Mouse (Mus musculus): Measurements from ENCODE around the gene Git1. TPM values are rescaled to one million over a fixed set of nuclear protein-coding genes. Genes with fewer than 3 reads are reported as not detected.

Gene Git1
- polyA plus RNA-seq, 1 experiment: 4.5 TPM

- Histone ChIP-seq H3K4me1 (ENCODE audit: control insufficient read depth) (peaks cover 22% of the 10 kb centered on the region), H3K27me3 (ENCODE audit: control insufficient read depth) (no peaks in the 10 kb centered on the region; the same call in 1 of the 2 replicates), H3K36me3 (ENCODE audit: control insufficient read depth) (peaks cover 74% of the 10 kb centered on the region), H3K4me3 (replicated peaks) (no peak overlapping the region), H3K9me3 (ENCODE audit: control insufficient read depth, low read length) (no peaks in the 10 kb centered on the region)
- TF ChIP-seq TAL1 (IDR thresholded peaks at IDR 0.05; ENCODE audit: low read length) (no peak), GATA1 (IDR thresholded peaks at IDR 0.05; ENCODE audit: low read length) (no peak)
These were observed 11.0 kb downstream of the Git1 start for GRCm38 (mm10) chr11:77504377-77504776.

- no peak for TF ChIP-seq GATA1 (IDR thresholded peaks at IDR 0.05; ENCODE audit: low read length)
- TF ChIP-seq TAL1 (IDR thresholded peaks at IDR 0.05; ENCODE audit: low read length): no peak
- Histone ChIP-seq H3K36me3 (ENCODE audit: control insufficient read depth) (peaks cover 64% of the 10 kb centered on the region), H3K4me3 (replicated peaks) (no peak overlapping the region)
These were observed 12.1 kb downstream of the Git1 start for GRCm38 (mm10) chr11:77505291-77505980.

GRCm38 (mm10) chr11:77506273-77506672 lies 12.9 kb downstream of the Git1 start:
- Histone ChIP-seq H3K4me3 (replicated peaks) (no peak overlapping the region), H3K36me3 (ENCODE audit: control insufficient read depth) (peaks cover 56% of the 10 kb centered on the region)
- no peak for TF ChIP-seq GATA1 (IDR thresholded peaks at IDR 0.05; ENCODE audit: low read length)
- no peak for TF ChIP-seq TAL1 (IDR thresholded peaks at IDR 0.05; ENCODE audit: low read length)

More at GRCm38 (mm10) chr11:77505291-77505980, 12.1 kb downstream of the Git1 start:
- no peaks in the 10 kb centered on the region; the same call in 1 of the 2 replicates for H3K27me3 ChIP-seq (ENCODE audit: control insufficient read depth)
- peaks cover 20% of the 10 kb centered on the region for H3K4me1 ChIP-seq (ENCODE audit: control insufficient read depth)
- H3K9me3 ChIP-seq (ENCODE audit: control insufficient read depth, low read length): no peaks in the 10 kb centered on the region

GRCm38 (mm10) chr11:77506941-77507340 lies 13.6 kb downstream of the Git1 start:
- no peak for TF ChIP-seq TAL1 (IDR thresholded peaks at IDR 0.05; ENCODE audit: low read length)
- TF ChIP-seq GATA1 (IDR thresholded peaks at IDR 0.05; ENCODE audit: low read length): no peak
- peaks cover 14% of the 10 kb centered on the region for H3K4me1 ChIP-seq (ENCODE audit: control insufficient read depth)
- H3K27me3 ChIP-seq (ENCODE audit: control insufficient read depth): no peaks in the 10 kb centered on the region; the same call in 1 of the 2 replicates
- peaks cover 55% of the 10 kb centered on the region for H3K36me3 ChIP-seq (ENCODE audit: control insufficient read depth)
- H3K9me3 ChIP-seq (ENCODE audit: control insufficient read depth, low read length): no peaks in the 10 kb centered on the region
- no peak overlapping the region for H3K4me3 ChIP-seq (replicated peaks)

More at GRCm38 (mm10) chr11:77506273-77506672, 12.9 kb downstream of the Git1 start:
- H3K4me1 ChIP-seq (ENCODE audit: control insufficient read depth): peaks cover 14% of the 10 kb centered on the region
- H3K27me3 ChIP-seq (ENCODE audit: control insufficient read depth): no peaks in the 10 kb centered on the region; the same call in 1 of the 2 replicates
- H3K9me3 ChIP-seq (ENCODE audit: control insufficient read depth, low read length): no peaks in the 10 kb centered on the region

GRCm38 (mm10) chr11:77507426-77507825 lies 14.1 kb downstream of the Git1 start:
- no peak overlapping the region for H3K4me3 ChIP-seq (replicated peaks)
- no peaks in the 10 kb centered on the region for H3K9me3 ChIP-seq (ENCODE audit: control insufficient read depth, low read length)
- H3K27me3 ChIP-seq (ENCODE audit: control insufficient read depth): peaks cover 2% of the 10 kb centered on the region
- peaks cover 53% of the 10 kb centered on the region for H3K36me3 ChIP-seq (ENCODE audit: control insufficient read depth)
- TF ChIP-seq GATA1 (IDR thresholded peaks at IDR 0.05; ENCODE audit: low read length): no peak
- TF ChIP-seq TAL1 (IDR thresholded peaks at IDR 0.05; ENCODE audit: low read length): no peak
- H3K4me1 ChIP-seq (ENCODE audit: control insufficient read depth): peaks cover 17% of the 10 kb centered on the region

- H3K4me1 ChIP-seq (ENCODE audit: control insufficient read depth): peaks cover 26% of the 10 kb centered on the region
- peak overlapping the region; percentile 45 for H3K4me3 ChIP-seq (replicated peaks)
- H3K36me3 ChIP-seq (ENCODE audit: control insufficient read depth): peaks cover 44% of the 10 kb centered on the region
- H3K9me3 ChIP-seq (ENCODE audit: control insufficient read depth, low read length): no peaks in the 10 kb centered on the region
- TF ChIP-seq TAL1 (IDR thresholded peaks at IDR 0.05; ENCODE audit: low read length): no peak
- TF ChIP-seq GATA1 (IDR thresholded peaks at IDR 0.05; ENCODE audit: low read length): no peak
- peaks cover 4% of the 10 kb centered on the region for H3K27me3 ChIP-seq (ENCODE audit: control insufficient read depth)
These were observed 15.0 kb downstream of the Git1 start for GRCm38 (mm10) chr11:77508068-77509021.

- Histone ChIP-seq H3K4me3 (replicated peaks) (no peak overlapping the region), H3K36me3 (ENCODE audit: control insufficient read depth) (peaks cover 14% of the 10 kb centered on the region), H3K27me3 (ENCODE audit: control insufficient read depth) (peaks cover 34% of the 10 kb centered on the region), H3K9me3 (ENCODE audit: control insufficient read depth, low read length) (peaks cover 9% of the 10 kb centered on the region), H3K4me1 (ENCODE audit: control insufficient read depth) (peaks cover 49% of the 10 kb centered on the region)
- TF ChIP-seq GATA1 (IDR thresholded peaks at IDR 0.05; ENCODE audit: low read length) (no peak), TAL1 (IDR thresholded peaks at IDR 0.05; ENCODE audit: low read length) (no peak)
These were observed 18.0 kb downstream of the Git1 start for GRCm38 (mm10) chr11:77511336-77511735.

- H3K4me3 ChIP-seq (replicated peaks): peak overlapping the region; percentile 83
- H3K9me3 ChIP-seq (ENCODE audit: control insufficient read depth, low read length): peaks cover 9% of the 10 kb centered on the region
- H3K36me3 ChIP-seq (ENCODE audit: control insufficient read depth): no peaks in the 10 kb centered on the region
- peaks cover 52% of the 10 kb centered on the region for H3K27me3 ChIP-seq (ENCODE audit: control insufficient read depth)
- H3K4me1 ChIP-seq (ENCODE audit: control insufficient read depth): peaks cover 45% of the 10 kb centered on the region
- TF ChIP-seq GATA1 (IDR thresholded peaks at IDR 0.05; ENCODE audit: low read length) (no peak), TAL1 (IDR thresholded peaks at IDR 0.05; ENCODE audit: low read length) (no peak)
These were observed 19.8 kb downstream of the Git1 start for GRCm38 (mm10) chr11:77512891-77513810.

All from erythroblast, embryonic 14.5 days (primary cell).